Mouse (Mus musculus): ENCODE results near the gene Got1.

DNA sequence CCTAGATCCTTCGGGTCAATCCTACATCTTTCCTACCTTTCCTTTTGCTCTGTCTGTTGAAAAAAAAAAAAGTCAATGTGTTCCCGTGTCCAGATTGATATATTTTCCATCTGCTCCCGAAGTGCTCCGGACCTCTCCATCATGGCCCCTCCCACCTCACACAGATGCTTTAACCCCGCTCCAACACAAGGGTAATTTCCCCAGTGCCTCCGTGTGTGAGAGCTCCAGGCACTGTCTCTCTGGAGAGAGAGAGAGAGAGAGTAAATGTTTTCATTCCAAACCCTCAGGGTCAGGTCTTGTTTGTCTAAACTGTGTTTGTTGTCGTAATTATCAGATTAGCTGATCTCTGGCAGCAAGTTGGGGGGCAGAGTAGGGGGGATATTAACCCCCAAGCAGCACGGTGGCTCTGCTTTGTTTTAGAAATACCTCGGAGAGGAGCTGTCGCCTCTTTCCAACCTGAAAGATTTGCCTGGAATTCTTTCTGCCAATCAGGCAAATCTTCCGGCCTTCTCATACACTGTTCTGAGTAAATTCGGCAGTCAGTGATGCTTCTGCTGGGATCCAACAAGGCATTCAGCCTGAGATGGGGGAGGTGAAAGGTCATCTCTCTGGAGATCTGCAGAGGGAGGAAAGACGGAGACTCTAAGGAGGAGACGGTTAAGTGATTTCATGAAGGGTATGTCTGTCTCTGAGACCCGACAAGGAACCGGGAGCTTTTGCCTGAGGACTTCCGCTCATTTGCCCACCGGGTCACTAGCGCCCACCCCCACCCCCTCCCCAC is 22.1 kb upstream of the Got1 start:
- TF ChIP-seq CTCF (IDR thresholded peaks at IDR 0.05; ENCODE audit: extremely low read depth, insufficient read length, insufficient replicate concordance, low read depth, low read length) (no peak), POLR2A (IDR thresholded peaks at IDR 0.05; ENCODE audit: low read depth, low read length) (no peak)

Measured in small intestine, adult 2 months (tissue).